Mouse (Mus musculus): ENCODE results near the gene Txn1.

The Txn1 gene

DNA sequence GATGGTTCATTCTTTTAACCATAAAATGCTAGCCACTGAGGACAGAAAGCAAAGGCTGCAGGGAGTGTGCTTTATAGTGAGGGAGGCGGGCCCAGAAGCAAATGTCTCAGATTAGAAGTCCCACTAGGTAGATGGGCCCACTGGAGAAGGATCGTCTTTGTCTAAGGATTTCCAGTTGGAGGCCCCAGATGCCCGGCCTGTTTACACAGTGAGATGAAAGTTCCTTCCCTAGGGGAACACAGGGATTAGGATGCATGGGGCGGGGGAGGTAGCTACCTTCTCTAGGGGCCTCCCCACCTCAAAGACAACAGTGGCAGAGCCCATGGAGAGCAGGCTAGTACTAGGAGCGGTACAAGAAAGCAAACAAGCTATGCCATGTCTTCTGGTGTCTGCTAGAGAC is 61.1 kb downstream of the Txn1 start:
- no peak for DNase-seq
